Mouse (Mus musculus) bone marrow, adult 2 months (tissue): Measurements from ENCODE around the gene Sufu.

Experiments used
- CTCF ChIP-seq: fragments of 200-500 bp; IDR thresholded peaks from 2 replicates; pipeline ENCODE4 v1.5.1; 2011; ENCODE audit warnings: low read length, control low read depth; ENCODE audit not compliant: control insufficient read depth, insufficient read depth
- POLR2A ChIP-seq: fragments of 200-500 bp; IDR thresholded peaks from 2 replicates; pipeline ENCODE4 v1.6.1; 2011; ENCODE audit warnings: low read depth, mild to moderate bottlenecking, control low read depth, low read length, borderline replicate concordance; ENCODE audit not compliant: control insufficient read depth

DNA sequence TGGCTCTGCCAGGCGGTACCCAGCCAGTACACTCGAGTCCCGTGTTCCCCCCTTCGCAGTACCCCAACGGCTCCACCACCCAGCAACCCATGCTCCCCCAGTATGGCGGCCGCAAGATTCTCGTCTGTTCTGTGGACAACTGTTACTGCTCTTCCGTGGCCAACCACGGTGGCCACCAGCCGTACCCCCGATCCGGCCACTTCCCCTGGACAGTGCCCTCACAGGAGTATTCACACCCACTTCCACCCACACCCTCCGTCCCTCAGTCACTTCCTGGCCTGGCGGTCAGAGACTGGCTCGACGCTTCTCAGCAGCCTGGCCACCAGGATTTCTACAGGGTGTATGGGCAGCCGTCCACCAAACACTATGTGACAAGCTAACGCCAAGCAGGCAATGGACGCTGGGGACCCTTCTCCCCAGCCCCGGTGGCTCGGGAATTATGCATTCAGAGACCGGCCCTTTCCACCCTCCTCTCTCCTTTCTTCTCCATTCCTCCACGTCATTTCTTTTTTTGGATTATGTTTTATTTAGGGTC lies 118.7 kb downstream of the Sufu start:
- no peak for TF ChIP-seq POLR2A
- TF ChIP-seq CTCF: no peak
